Mouse (Mus musculus) heart, postnatal 4 days (tissue): ENCODE results near the gene Ifit2. TPM values are rescaled to one million over a fixed set of nuclear protein-coding genes. Genes with fewer than 3 reads are reported as not detected.
A peak's percentile ranks its signal among the peaks of the same experiment; 100 is the strongest.
"Not testable (repeated sequence)": the region's sequence is repeated elsewhere in the genome, so short reads cannot be mapped to it uniquely, and the experiment has no call there.

Experiments used
- DNase-seq: peaks from one replicate; pipeline ENCODE4 v3.0.0; 2021
- total RNA-seq, 2 experiments: library from RNA; stranded (reverse); gene quantifications; 2 replicates each; pipeline ENCODE4 v1.2.3; 2021

Ifit2 gene
- total RNA-seq, 2 experiments from 2014 or later = 8.0 to 8.2 TPM

- peak; percentile 76 for DNase-seq
Measured at GRCm38 (mm10) chr19:34598341-34598740, 47.8 kb downstream of the Ifit2 start.

- not testable (repeated sequence) for DNase-seq
Measured at GRCm38 (mm10) chr19:34599250-34599649, 48.8 kb downstream of the Ifit2 start.

GRCm38 (mm10) chr19:34601888-34602287 lies 51.4 kb downstream of the Ifit2 start, which contains the start of gene Ifit1bl1:
TSS of gene Ifit1bl1 (minus strand) at chr19:34601956.
- not testable (repeated sequence) for DNase-seq

DNA sequence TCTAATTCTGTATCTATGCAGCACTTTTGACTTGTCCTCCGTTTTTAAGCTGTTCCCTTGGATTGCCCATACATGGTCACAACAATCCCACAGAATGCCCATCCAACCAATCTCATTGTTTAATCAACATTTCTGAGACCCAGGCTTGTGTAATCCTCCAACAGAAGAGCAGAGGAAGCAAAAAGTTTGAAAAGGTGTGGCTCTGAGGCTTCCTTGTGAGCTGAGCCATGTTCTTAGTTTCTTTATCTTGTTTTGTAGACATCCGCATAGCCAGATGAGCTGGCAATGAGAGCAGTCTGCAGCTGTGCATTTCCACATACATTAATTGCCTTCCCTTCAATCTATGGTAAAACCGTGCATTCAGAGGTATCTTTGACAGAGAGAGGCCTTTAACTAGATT lies 55.0 kb downstream of the Ifit2 start:
- DNase-seq = no peak

DNA sequence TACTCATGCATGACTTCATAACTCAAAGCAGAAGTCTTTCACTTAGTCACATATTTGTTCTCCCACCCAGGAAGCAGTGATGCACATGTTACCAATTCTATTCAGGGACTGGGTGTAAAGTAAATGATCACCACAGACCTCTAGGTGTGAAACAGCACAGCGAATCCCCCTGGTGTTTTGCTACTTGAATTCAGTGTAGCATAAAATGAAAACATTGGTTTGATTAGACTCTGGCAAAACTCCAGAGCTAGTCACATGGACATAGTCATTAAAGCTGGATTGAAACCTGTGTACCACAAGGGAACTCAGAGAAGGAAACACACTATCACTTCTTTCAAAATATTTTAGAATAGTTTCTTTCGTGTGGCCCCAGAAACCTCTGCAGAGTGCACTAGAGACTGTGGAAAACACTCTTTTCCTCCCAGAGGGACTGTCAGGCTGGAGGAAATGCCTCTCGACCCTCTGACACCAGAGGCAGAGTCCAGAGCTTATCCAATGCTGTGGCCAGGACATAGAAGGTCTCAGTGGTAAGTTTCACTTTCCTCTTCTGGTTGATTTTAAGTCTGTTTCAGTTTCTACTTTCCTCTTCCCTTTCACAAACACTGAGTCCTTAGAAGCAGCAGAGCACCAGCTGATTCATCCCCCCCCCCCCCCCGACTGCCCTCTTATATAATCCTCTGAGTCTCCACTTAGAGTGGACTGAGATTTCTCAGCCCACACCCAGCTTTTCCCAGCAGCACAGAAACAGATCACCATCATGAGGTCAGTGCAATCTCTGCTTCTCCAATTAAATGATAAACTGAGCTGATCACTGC lies 57.0 kb downstream of the Ifit2 start, which contains the start of gene Ifit3b:
Ifit3b (plus strand) TSS at position 734 of the 815 bp plus-strand sequence.
- DNase-seq = not testable (repeated sequence)

DNA sequence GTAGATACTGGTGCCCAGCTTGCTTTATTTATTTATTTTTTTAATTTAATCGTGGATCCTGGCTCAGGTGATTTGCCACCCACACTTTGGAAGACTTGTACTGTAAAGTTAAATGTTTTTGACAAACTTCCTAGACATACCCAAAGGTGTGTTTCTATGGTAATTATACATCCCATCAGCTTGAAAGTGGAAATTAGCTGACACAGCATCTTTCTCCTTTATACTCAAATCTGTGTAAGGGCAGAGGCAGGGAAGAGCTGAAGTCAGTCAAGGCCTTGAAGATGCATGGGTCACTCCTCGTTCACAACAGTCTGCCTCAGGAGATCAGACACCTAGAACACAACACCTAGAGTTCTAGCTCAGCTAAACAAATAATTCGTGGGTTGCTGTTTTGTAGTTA lies 59.6 kb downstream of the Ifit2 start:
- DNase-seq = not testable (repeated sequence)

DNA sequence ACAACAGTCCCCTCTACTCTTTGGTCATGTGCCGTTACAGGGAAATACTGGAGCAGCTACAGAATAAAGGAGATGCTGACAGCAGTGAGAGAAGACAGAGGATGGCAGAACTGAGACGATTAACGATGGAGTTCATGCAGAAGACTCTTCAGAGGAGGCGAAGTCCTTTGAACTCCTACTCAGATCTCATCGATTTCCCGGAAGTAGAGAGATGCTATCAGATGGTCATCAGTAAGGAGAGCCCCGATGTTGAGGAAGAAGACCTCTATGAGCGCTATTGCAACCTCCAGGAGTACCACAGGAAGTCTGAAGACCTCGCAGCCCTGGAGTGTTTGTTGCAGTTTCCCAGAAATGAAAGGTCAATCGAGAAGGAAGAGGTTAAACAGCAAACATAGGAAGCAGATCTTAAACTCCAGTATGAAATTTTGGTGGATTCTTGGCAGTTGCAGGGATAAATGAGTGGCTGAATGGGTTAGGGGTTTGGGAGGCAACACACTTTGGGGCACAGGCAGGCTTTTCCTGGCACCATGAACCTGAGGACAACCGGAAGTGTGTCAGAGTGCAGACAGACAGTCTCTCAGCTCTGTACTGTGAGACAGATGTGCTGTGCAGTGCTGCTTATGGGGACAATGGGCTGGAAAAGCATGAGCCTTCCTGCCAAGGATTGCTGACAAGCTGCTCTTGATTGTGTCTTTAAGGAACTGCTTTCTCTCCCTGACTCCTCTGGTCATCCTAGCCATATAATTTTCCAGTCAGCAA lies 61.9 kb downstream of the Ifit2 start:
- not testable (repeated sequence) for DNase-seq

DNA sequence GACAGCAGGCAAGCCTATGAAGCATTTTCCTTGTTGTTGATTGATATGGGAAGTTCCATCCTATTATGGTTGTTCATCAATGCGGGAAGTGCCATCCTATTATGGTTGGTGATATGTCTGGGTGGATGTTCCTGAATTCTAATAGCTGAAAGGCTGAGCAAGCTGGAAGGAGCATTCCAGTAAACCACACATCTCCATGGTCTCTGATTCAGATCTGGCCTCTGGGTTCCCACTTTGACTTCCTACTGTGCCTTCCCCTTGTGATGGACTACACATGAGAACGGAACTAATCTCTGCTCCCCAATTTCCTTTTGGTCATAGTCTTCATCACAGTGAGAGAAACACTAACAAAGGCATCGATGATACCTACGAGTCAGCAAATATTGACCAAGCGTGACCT lies 70.4 kb downstream of the Ifit2 start:
- DNase-seq = no peak

- no peak for DNase-seq
Measured at GRCm38 (mm10) chr19:34623781-34624180, 73.3 kb downstream of the Ifit2 start.

DNA sequence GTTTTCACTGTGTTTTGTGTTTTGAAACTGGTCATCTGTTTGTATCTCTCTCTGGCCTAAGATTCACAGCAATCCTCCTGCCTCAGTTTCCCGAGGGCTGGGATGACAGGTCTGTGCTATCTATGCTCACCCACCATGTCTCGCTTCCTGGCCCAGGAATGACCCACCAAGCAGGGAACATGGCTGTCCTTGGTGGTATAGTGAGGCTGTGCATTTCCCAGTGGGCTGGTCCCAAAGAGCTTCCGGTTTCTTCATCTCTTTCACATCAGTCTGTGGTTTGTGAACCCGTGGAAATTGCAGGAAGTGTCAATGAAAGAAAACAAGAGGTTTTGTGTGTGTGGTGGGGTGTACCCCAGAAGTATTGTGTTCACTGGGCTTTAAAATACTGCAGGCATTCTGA lies 74.2 kb downstream of the Ifit2 start:
- DNase-seq = no peak

Other genes with a start within 250 kb of the Ifit2 start
- under 1 TPM; 0.32 to 0.45 TPM for gene Ch25h, start 75.5 kb upstream of the Ifit2 start, total RNA-seq
- 10 to 100 TPM; 20.7 to 21.2 TPM for gene Lipa, start 23.2 kb upstream of the Ifit2 start, total RNA-seq
- gene Ifit3, start 32.8 kb downstream of the Ifit2 start, total RNA-seq = under 1 TPM; 0.50 to 0.54 TPM
- 1 to 10 TPM; 1.8 to 2.2 TPM for gene Ifit1bl1, start 51.3 kb downstream of the Ifit2 start, total RNA-seq
- under 1 TPM in 1 of 2 experiments, not detected in 1; 0.45 TPM for gene Ifit3b, start 57.3 kb downstream of the Ifit2 start, total RNA-seq
- under 1 TPM; 0.43 to 0.81 TPM for gene Ifit1bl2, start 90.0 kb downstream of the Ifit2 start, total RNA-seq
- gene Ifit1, start 90.2 kb downstream of the Ifit2 start, total RNA-seq = under 1 TPM; 0.17 to 0.25 TPM
- gene Slc16a12, start 196.6 kb downstream of the Ifit2 start, total RNA-seq = 10 to 100 TPM; 13.3 to 13.4 TPM